Mouse (Mus musculus): ENCODE data around the gene Cdyl2. TPM values are rescaled to one million over a fixed set of nuclear protein-coding genes. Genes with fewer than 3 reads are reported as not detected.

The Cdyl2 gene
- polyA plus RNA-seq, 1 experiment, result 3.2 TPM

DNA sequence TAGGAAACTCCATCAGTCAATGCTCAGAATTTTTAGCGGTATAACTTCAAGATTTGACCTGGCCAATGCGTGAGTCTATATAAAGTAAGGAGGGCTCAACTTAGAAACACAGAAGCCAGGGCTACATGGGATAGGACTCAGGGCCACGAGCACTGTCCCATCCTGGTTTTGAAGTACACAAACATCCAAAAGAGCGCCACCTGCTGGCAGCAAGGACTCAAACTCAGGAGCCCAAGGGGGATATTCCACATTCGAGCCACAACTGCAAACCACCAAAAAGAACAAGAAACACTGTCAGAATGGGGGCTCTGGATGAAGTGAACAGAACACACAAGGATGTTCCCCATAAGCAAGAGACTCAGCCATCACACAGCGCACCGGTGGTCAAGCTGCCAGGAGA is 63.8 kb downstream of the Cdyl2 start:
- TF ChIP-seq CTCF (IDR thresholded peaks at IDR 0.05; ENCODE audit: borderline replicate concordance, extremely low read depth, insufficient read depth, insufficient read length), result no peak
- no peak for TF ChIP-seq POLR2A (IDR thresholded peaks at IDR 0.05; ENCODE audit: borderline replicate concordance, extremely low read depth, insufficient read depth, insufficient read length, poor library complexity, severe bottlenecking)
- DNase-seq (ENCODE audit: low read depth), result no peak

DNA sequence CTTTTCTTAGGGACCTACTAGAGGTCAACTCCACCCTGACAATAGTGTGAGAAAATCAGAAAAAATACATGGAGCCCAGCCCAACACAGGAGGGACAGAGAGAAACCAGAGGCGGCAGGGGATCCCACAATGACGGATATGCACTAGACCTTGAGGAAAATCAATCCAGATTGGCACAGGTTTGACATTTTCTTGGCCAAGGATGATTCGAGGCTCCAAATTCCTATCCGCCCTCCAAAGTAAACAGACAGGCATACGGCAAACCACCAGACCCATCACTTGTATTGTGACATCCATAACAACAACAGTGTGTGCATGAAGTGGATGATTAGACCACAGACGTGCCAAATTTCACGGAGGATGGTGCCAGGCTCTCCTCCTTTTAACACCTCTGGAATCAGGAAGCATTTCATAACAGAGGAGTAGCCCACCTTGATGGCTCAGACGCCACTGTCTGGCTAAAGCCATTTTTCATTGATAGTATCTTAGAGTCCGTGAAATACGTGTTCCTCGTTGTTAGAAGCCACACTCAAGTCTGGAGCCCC is 65.9 kb downstream of the Cdyl2 start:
- TF ChIP-seq POLR2A (IDR thresholded peaks at IDR 0.05; ENCODE audit: borderline replicate concordance, extremely low read depth, insufficient read depth, insufficient read length, poor library complexity, severe bottlenecking), result no peak
- TF ChIP-seq CTCF (IDR thresholded peaks at IDR 0.05; ENCODE audit: borderline replicate concordance, extremely low read depth, insufficient read depth, insufficient read length), result no peak
- peak; percentile 58 for DNase-seq (ENCODE audit: low read depth)

DNA sequence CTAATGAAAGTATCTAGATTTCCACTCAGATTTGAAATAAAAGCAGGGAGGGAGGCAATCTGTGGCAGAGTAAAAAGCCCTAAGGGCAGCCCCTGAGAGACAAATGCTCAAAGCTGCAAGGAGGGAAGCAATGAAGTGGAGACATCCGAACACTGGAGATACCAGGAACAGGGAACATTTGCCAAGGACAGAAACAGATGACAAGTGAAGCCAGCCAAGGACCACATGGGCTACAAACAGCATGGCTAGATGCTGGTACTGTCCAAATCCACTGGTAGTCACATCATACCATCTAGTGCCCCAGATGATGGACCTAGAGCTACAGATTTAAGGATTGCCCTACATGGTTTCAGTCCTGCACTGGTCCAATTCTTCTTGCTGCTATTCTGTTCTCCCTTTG is 71.3 kb downstream of the Cdyl2 start:
- DNase-seq (ENCODE audit: low read depth), result no peak
- no peak for TF ChIP-seq POLR2A (IDR thresholded peaks at IDR 0.05; ENCODE audit: borderline replicate concordance, extremely low read depth, insufficient read depth, insufficient read length, poor library complexity, severe bottlenecking)
- TF ChIP-seq CTCF (IDR thresholded peaks at IDR 0.05; ENCODE audit: borderline replicate concordance, extremely low read depth, insufficient read depth, insufficient read length), result no peak

DNA sequence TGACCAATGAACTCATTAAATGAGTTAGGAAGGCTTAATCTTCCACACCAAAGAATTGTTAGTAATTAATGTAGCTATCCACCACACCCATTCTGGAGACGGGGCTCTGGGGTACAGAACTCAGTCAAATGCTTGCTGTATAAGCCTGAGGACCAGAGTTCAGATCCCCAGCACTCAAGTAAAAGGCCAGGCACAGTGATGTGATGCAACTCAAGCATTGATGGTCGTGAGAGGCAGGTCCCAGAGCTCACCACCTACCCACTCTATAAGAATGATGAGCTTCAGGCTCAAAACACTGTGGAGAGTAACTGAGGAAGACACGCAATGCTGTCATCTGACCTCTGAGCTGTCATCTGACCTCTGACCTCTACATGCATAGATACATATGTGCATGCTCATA is 76.0 kb downstream of the Cdyl2 start:
- TF ChIP-seq POLR2A (IDR thresholded peaks at IDR 0.05; ENCODE audit: borderline replicate concordance, extremely low read depth, insufficient read depth, insufficient read length, poor library complexity, severe bottlenecking), result no peak
- TF ChIP-seq CTCF (IDR thresholded peaks at IDR 0.05; ENCODE audit: borderline replicate concordance, extremely low read depth, insufficient read depth, insufficient read length), result no peak

DNA sequence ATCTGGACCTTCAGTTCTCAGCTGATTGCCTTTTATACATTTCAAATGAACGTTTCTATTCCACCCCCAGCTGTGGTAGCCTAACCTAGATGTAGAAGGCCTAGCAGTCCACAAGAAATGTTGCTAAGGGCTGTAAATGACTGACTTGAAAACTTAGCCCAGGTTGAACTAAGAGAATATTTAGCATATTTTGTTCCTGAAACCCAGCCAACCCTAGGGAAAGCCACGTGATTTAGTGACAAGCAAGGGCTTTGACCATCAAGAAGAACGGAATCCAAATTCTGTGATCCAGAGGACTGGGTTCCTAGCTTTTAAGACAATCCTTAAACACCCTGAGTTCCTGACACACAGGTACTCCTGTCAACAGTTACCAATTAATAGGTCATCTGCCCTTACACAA is 77.9 kb downstream of the Cdyl2 start:
- DNase-seq (ENCODE audit: low read depth), result no peak
- TF ChIP-seq CTCF (IDR thresholded peaks at IDR 0.05; ENCODE audit: borderline replicate concordance, extremely low read depth, insufficient read depth, insufficient read length), result no peak

More for the DNA sequence above, 76.0 kb downstream of the Cdyl2 start:
- DNase-seq (ENCODE audit: low read depth), result no peak

DNA sequence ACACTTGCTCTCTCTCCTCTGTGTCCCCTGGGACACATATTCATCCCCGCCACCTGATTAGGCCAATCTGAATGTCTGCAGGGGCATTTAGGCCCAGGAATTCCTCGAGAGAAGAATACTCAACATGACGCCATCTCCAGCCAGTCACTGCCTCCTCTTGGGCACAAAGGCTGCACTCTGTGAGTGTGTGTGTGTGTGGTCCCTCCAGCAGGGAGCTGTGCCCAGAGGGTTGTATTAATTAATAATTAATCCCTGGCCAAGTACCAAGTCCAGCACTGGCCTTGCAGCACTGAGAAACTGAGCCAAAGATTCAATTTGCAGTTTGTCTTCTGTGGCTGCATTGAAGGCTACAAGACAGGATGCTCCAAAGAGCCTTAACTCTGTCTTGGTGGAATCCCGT is 79.8 kb downstream of the Cdyl2 start:
- no peak for TF ChIP-seq CTCF (IDR thresholded peaks at IDR 0.05; ENCODE audit: borderline replicate concordance, extremely low read depth, insufficient read depth, insufficient read length)
- TF ChIP-seq POLR2A (IDR thresholded peaks at IDR 0.05; ENCODE audit: borderline replicate concordance, extremely low read depth, insufficient read depth, insufficient read length, poor library complexity, severe bottlenecking), result no peak
- DNase-seq (ENCODE audit: low read depth), result peak; percentile 86

GRCm38 (mm10) chr8:116649975-116650725 is 82.6 kb downstream of the Cdyl2 start:
- no peak for TF ChIP-seq CTCF (IDR thresholded peaks at IDR 0.05; ENCODE audit: borderline replicate concordance, extremely low read depth, insufficient read depth, insufficient read length)
- no peak for TF ChIP-seq POLR2A (IDR thresholded peaks at IDR 0.05; ENCODE audit: borderline replicate concordance, extremely low read depth, insufficient read depth, insufficient read length, poor library complexity, severe bottlenecking)

DNA sequence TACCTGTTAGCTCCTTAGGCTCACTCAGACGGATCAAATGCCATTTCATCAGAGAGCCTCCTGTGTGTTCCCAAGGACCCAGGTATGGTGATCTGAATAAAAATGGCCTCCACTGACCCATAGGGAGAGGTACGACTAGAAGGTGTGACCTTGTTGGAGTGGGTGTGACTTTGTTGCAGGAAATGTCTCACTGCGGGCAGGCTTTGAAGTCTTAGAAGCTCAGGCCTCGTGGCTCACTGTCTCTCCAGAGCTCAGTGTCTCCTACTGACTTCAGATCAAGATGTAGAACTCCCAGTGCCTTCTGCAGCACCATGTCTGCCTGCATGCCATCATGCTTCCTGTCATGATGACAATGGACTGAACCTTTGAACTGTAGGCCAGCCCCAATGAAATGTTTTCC is 87.4 kb downstream of the Cdyl2 start:
- no peak for DNase-seq (ENCODE audit: low read depth)
- TF ChIP-seq POLR2A (IDR thresholded peaks at IDR 0.05; ENCODE audit: borderline replicate concordance, extremely low read depth, insufficient read depth, insufficient read length, poor library complexity, severe bottlenecking), result no peak
- TF ChIP-seq CTCF (IDR thresholded peaks at IDR 0.05; ENCODE audit: borderline replicate concordance, extremely low read depth, insufficient read depth, insufficient read length), result no peak

More at GRCm38 (mm10) chr8:116649975-116650725, 82.6 kb downstream of the Cdyl2 start:
- no peak for DNase-seq (ENCODE audit: low read depth)

DNA sequence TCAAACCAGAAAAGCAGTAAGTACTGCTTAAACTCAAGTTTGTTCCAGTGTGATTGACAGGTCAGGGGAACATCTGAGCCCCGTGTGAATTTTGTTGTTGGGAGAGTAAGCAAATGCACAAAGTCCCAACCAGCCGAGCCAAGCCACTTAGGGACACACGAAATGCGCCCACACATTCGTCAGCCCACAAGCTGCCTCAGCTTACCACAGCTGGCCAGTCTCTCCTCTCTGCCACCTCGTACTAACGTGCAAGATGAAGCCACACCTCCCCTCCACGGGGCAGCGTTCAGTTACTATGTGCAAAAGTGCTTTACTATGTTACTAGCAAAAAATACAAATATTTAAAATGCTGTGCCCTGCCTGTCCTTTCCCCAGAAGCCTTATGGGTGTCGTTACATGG is 91.9 kb downstream of the Cdyl2 start:
- TF ChIP-seq POLR2A (IDR thresholded peaks at IDR 0.05; ENCODE audit: borderline replicate concordance, extremely low read depth, insufficient read depth, insufficient read length, poor library complexity, severe bottlenecking), result no peak
- TF ChIP-seq CTCF (IDR thresholded peaks at IDR 0.05; ENCODE audit: borderline replicate concordance, extremely low read depth, insufficient read depth, insufficient read length), result no peak
- no peak for DNase-seq (ENCODE audit: low read depth)

- DNase-seq (ENCODE audit: low read depth), result no peak
- no peak for TF ChIP-seq CTCF (IDR thresholded peaks at IDR 0.05; ENCODE audit: borderline replicate concordance, extremely low read depth, insufficient read depth, insufficient read length)
- TF ChIP-seq POLR2A (IDR thresholded peaks at IDR 0.05; ENCODE audit: borderline replicate concordance, extremely low read depth, insufficient read depth, insufficient read length, poor library complexity, severe bottlenecking), result no peak
Observed at GRCm38 (mm10) chr8:116637998-116638397, 94.8 kb downstream of the Cdyl2 start.

GRCm38 (mm10) chr8:116637193-116637592 is 95.6 kb downstream of the Cdyl2 start:
- no peak for TF ChIP-seq POLR2A (IDR thresholded peaks at IDR 0.05; ENCODE audit: borderline replicate concordance, extremely low read depth, insufficient read depth, insufficient read length, poor library complexity, severe bottlenecking)
- TF ChIP-seq CTCF (IDR thresholded peaks at IDR 0.05; ENCODE audit: borderline replicate concordance, extremely low read depth, insufficient read depth, insufficient read length), result no peak
- no peak for DNase-seq (ENCODE audit: low read depth)

GRCm38 (mm10) chr8:116636396-116636795 is 96.4 kb downstream of the Cdyl2 start:
- DNase-seq (ENCODE audit: low read depth), result no peak
- TF ChIP-seq CTCF (IDR thresholded peaks at IDR 0.05; ENCODE audit: borderline replicate concordance, extremely low read depth, insufficient read depth, insufficient read length), result no peak
- no peak for TF ChIP-seq POLR2A (IDR thresholded peaks at IDR 0.05; ENCODE audit: borderline replicate concordance, extremely low read depth, insufficient read depth, insufficient read length, poor library complexity, severe bottlenecking)

Measured in brain, embryonic 14.5 days (tissue).